Mouse (Mus musculus) cerebellum, postnatal 25 days (tissue): ENCODE data around the gene Gm10720.
"Not testable (repeated sequence)": the region's sequence is repeated elsewhere in the genome, so short reads cannot be mapped to it uniquely, and the experiment has no call there.

Experiments
- DNase-seq, 2 experiments: peaks; one replicate each; pipeline ENCODE4 v3.0.0; 2021; ENCODE audit warnings: mixed read lengths in 2 of 2

The Gm10720 gene

GRCm38 (mm10) chr9:3015354-3015753 is at the start of gene Gm10720:
Gm10720 (plus strand) TSS chr9:3015654.
- not testable (repeated sequence) for DNase-seq

DNA sequence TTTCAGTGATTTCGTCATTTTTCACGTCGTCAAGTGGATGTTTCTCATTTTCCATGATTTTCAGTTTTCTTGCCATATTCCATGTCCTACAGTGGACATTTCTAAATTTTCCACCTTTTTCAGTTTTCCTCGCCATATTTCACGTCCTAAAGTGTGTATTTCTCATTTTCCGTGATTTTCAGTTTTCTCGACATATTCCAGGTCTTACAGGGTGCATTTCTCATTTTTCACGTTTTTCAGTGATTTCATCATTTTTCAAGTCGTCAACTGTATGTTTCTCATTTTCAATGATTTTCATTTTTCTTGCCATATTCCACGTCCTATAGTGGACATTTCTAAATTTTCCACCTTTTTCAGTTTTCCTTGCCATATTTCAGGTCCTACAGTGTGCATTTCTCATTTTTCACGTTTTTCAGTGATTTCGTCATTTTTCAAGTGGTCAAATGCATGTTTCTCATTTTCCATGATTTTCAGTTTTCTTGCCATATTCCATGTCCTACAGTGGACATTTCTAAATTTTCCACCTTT is 14.9 kb upstream of the Gm10720 start, which contains the start of gene Gm10722:
Gm10722 (plus strand) TSS at position 478 of the 528 bp plus-strand sequence.
- DNase-seq = peak; percentile 1 to 3

- DNase-seq = peak in 1 of 2 experiments; percentile 9
Measured at GRCm38 (mm10) chr9:3001006-3001405, 14.4 kb upstream of the Gm10720 start.

DNA sequence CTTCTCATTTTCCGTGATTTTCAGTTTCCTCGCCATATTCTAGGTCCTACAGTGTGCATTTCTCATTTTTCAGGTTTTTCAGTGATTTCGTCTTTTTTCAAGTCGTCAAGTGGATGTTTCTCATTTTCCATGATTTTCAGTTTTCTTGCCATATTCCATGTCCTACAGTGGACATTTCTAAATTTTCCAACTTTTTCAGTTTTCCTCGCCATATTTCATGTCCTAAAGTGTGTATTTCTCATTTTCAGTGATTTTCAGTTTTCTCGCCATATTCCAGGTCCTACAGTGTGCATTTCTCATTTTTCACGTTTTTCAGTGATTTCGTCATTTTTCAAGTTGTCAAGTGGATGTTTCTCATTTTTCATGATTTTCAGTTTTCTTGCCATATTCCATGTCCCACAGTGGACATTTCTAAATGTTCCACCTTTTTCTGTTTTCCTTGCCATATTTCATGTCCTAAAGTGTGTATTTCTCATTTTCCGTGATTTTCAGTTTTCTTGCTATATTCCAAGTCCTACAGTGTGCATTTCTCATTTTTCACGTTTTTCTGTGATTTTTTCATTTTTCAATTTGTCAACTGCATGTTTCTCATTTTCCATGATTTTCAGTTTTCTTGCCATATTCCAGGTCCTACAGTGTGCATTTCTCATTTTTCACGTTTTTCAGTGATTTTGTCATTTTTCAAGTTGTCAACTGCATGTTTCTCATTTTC is 13.3 kb upstream of the Gm10720 start:
- DNase-seq = peak; percentile 89 to 94

DNA sequence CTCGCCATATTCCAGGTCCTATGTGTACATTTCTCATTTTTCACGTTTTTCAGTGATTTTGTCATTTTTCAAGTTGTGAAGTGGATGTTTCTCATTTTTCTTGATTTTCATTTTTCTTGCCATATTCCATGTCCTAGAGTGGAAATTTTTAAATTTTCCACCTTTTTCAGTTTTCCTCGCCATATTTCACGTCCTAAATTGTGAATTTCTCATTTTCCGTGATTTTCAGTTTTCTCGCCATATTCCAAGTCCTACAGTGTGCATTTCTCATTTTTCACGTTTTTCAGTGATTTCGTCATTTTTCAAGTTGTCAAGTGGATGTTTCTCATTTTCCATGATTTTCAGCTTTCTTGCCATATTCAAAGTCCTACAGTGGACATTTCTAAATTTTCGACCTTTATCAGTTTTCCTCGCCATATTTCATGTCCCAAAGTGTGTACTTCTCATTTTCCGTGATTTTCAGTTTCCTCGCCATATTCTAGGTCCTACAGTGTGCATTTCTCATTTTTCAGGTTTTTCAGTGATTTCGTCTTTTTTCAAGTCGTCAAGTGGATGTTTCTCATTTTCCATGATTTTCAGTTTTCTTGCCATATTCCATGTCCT is 12.6 kb upstream of the Gm10720 start, which contains the start of gene Gm11168:
Gm11168 (plus strand) TSS at position 553 of the 603 bp plus-strand sequence.
- peak in 1 of 2 experiments; percentile 6 for DNase-seq

GRCm38 (mm10) chr9:3006179-3006578 is 9.3 kb upstream of the Gm10720 start:
- not testable (repeated sequence) for DNase-seq

DNA sequence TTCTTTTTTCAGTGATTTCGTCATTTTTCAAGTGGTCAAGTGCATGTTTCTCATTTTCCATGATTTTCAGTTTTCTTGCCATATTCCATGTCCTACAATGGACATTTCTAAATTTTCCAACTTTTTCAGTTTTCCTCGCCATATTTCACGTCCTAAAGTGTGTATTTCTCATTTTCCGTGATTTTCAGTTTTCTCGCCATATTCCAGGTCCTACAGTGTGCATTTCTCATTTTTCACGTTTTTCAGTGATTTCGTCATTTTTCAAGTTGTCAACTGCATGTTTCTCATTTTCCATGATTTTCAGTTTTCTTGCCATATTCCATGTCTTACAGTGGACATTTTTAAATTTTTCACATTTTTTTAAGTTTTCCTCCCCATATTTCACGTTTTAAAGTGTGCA is 8.8 kb upstream of the Gm10720 start:
- peak in 1 of 2 experiments; percentile 74 for DNase-seq

DNA sequence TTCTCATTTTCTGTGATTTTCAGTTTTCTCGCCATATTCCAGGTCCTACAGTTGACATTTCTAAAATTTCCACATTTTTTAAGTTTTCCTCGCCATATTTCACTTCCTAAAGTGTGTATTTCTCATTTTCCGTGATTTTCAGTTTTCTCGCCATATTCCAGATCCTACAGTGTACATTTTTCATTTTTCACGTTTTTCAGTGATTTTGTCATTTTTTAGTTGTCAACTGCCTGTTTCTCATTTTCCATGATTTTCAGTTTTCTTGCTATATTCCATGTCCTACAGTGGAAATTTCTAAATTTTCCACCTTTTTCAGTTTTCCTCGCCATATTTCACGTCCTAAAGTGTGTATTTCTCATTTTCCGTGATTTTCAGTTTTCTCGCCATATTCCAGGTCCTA is 8.2 kb upstream of the Gm10720 start:
- peak in 1 of 2 experiments; percentile 2 for DNase-seq

- not testable (repeated sequence) for DNase-seq
Measured at GRCm38 (mm10) chr9:3009331-3009730, 6.1 kb upstream of the Gm10720 start.

- DNase-seq = not testable (repeated sequence)
Measured at GRCm38 (mm10) chr9:3012054-3012621, 3.3 kb upstream of the Gm10720 start.

DNA sequence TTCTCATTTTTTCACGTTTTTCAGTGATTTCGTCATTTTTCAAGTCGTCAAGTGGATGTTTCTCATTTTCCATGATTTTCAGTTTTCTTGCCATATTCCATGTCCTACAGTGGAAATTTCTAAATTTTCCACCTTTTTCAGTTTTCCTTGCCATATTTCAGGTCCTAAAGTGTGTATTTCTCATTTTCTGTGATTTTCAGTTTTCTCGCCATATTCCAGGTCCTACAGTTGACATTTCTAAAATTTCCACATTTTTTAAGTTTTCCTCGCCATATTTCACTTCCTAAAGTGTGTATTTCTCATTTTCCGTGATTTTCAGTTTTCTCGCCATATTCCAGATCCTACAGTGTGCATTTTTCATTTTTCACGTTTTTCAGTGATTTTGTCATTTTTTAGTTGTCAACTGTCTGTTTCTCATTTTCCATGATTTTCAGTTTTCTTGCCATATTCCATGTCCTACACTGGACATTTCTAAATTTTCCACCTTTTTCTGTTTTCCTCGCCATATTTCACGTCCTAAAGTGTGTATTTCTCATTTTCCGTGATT is 2.6 kb upstream of the Gm10720 start, which contains the start of gene Gm10721:
Gm10721 (plus strand) TSS at position 408 of the 547 bp plus-strand sequence.
- DNase-seq = not testable (repeated sequence)

DNA sequence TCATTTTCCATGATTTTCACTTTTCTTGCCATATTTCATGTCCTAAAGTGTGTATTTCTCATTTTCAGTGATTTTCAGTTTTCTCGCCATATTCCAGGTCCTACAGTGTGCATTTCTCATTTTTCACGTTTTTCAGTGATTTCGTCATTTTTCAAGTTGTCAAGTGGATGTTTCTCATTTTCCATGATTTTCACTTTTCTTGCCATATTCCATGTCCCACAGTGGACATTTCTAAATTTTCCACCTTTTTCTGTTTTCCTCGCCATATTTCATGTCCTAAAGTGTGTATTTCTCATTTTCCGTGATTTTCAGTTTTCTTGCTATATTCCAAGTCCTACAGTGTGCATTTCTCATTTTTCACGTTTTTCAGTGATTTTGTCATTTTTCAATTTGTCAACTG is 442 bp downstream of the Gm10720 start:
- DNase-seq = peak in 1 of 2 experiments; percentile 2

DNA sequence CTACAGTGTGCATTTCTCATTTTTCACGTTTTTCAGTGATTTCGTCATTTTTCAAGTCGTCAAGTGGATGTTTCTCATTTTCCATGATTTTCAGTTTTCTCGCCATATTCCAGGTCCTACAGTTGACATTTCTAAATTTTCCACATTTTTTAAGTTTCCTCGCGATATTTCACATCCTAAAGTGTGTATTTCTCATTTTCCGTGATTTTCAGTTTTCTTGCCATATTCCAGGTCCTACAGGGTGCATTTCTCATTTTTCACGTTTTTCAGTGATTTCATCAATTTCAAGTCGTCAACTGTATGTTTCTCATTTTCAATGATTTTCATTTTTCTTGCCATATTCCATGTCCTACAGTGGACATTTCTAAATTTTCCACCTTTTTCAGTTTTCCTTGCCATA is 1.7 kb downstream of the Gm10720 start, which contains the start of gene Gm10719:
Gm10719 (plus strand) TSS at position 301 of the 400 bp plus-strand sequence.
- DNase-seq = not testable (repeated sequence)

- peak; percentile 91 for DNase-seq
Measured at GRCm38 (mm10) chr9:3018944-3019343, 3.5 kb downstream of the Gm10720 start.

DNA sequence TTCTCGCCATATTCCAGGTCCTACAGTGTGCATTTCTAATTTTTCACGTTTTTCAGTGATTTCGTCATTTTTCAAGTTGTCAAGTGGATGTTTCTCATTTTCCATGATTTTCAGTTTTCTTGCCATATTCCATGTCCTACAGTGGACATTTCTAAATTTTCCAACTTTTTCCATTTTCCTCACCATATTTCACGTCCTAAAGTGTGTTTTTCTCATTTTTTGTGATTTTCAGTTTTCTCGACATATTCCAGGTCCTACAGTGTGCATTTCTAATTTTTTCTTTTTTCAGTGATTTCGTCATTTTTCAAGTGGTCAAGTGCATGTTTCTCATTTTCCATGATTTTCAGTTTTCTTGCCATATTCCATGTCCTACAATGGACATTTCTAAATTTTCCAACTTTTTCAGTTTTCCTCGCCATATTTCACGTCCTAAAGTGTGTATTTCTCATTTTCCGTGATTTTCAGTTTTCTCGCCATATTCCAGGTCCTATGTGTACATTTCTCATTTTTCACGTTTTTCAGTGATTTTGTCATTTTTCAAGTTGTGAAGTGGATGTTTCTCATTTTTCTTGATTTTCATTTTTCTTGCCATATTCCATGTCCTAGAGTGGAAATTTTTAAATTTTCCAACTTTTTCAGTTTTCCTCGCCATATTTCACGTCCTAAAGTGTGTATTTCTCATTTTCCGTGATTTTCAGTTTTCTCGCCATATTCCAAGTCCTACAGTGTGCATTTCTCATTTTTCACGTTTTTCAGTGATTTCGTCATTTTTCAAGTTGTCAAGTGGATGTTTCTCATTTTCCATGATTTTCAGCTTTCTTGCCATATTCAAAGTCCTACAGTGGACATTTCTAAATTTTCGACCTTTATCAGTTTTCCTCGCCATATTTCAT is 4.6 kb downstream of the Gm10720 start:
- DNase-seq = peak; percentile 52 to 67

DNA sequence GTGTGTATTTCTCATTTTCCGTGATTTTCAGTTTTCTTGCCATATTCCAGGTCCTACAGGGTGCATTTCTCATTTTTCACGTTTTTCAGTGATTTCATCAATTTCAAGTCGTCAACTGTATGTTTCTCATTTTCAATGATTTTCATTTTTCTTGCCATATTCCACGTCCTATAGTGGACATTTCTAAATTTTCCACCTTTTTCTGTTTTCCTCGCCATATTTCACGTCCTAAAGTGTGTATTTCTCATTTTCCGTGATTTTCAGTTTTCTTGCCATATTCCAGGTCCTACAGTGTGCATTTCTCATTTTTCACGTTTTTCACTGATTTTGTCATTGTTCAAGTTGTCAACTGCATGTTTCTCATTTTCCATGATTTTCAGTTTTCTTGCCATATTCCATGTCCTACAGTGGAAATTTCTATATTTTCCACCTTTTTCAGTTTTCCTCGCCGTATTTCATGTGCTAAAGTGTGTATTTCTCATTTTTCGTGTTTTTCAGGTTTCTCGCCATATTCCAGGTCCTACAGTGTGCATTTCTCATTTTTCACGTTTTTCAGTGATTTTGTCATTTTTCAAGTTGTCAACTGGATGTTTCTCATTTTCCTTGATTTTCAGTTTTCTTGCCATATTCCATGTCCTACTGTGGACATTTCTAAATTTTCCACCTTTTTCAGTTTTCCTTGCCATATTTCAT is 7.0 kb downstream of the Gm10720 start:
- peak in 1 of 2 experiments; percentile 41 for DNase-seq

DNA sequence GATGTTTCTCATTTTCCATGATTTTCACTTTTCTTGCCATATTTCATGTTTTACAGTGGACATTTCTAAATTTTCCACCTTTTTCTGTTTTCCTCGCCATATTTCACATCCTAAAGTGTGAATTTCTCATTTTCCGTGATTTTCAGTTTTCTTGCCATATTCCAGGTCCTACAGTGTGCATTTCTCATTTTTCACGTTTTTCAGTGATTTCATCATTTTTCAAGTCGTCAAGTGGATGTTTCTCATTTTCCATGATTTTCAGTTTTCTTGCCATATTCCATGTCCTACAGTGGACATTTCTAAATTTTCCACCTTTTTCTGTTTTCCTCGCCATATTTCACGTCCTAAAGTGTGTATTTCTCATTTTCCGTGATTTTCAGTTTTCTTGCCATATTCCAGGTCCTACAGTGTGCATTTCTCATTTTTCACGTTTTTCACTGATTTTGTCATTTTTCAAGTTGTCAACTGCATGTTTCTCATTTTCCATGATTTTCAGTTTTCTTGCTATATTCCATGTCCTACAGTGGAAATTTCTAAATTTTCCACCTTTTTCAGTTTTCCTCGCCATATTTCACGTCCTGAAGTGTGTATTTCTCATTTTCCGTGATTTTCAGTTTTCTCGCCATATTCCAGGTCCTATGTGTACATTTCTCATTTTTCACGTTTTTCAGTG is 8.0 kb downstream of the Gm10720 start, which contains the start of gene Gm10718:
Gm10718 (plus strand) TSS at position 236 of the 673 bp plus-strand sequence.
- peak; percentile 3 to 6 for DNase-seq

DNA sequence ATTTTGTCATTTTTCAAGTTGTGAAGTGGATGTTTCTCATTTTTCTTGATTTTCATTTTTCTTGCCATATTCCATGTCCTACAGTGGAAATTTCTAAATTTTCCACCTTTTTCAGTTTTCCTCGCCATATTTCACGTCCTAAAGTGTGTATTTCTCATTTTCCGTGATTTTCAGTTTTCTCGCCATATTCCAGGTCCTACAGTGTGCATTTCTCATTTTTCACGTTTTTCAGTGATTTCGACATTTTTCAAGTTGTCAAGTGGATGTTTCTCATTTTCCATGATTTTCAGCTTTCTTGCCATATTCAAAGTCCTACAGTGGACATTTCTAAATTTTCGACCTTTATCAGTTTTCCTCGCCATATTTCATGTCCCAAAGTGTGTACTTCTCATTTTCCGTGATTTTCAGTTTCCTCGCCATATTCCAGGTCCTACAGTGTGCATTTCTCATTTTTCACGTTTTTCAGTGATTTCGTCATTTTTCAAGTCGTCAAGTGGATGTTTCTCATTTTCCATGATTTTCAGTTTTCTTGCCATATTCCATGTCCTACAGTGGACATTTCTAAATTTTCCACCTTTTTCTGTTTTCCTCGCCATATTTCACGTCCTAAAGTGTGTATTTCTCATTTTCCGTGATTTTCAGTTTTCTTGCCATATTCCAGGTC is 8.7 kb downstream of the Gm10720 start:
- peak in 1 of 2 experiments; percentile 43 for DNase-seq

- DNase-seq = peak in 1 of 2 experiments; percentile 19
Measured at GRCm38 (mm10) chr9:3024912-3025467, 9.5 kb downstream of the Gm10720 start, which contains the start of gene Gm10717. Gm10717 (plus strand) TSS chr9:3025417.
